Mouse (Mus musculus): ENCODE measurements around the gene Gm28168. TPM values are rescaled to one million over a fixed set of nuclear protein-coding genes. Genes with fewer than 3 reads are reported as not detected.
"Not testable (repeated sequence)": the region's sequence is repeated elsewhere in the genome, so short reads cannot be mapped to it uniquely, and the experiment has no call there.

Gene Gm28168
- polyA plus RNA-seq (2015; fragmentation: Nextera tagmentation; extraction: Ambion mirVana) = not detected in 2 replicates

- H3K27ac ChIP-seq (ENCODE audit: low read depth, low read length); H3K27me3 ChIP-seq (replicated peaks; ENCODE audit: control insufficient read depth, insufficient read depth, low read length); H3K4me2 ChIP-seq (replicated peaks; ENCODE audit: low read depth); H3K9me3 ChIP-seq (ENCODE audit: control insufficient read depth); H3K9ac ChIP-seq (ENCODE audit: low read depth, low read length); H3K36me3 ChIP-seq (ENCODE audit: control insufficient read depth, insufficient read depth); H3K4me3 ChIP-seq (ENCODE audit: low read depth, low read length); H3K4me1 ChIP-seq (replicated peaks; ENCODE audit: control insufficient read depth, insufficient read depth, low read length); ATAC-seq: not testable (repeated sequence)
- WGBS = 50% methylated on average over 1 of the region's 1 CpGs
Observed at GRCm38 (mm10) chr1:117927715-117928114, at the start of gene Gm28168. Gm28168 (plus strand) TSS chr1:117928015.

GRCm38 (mm10) chr1:117965639-117966038 lies 37.8 kb downstream of the Gm28168 start, which contains the start of gene Gm7145:
Gm7145 (plus strand) TSS chr1:117965939.
- no peaks in the 10 kb centered on the region for H3K27me3 ChIP-seq (replicated peaks; ENCODE audit: control insufficient read depth, insufficient read depth, low read length)
- H3K36me3 ChIP-seq (ENCODE audit: control insufficient read depth, insufficient read depth) = no peaks in the 10 kb centered on the region
- no peak within 1 kb of the TSS for H3K9ac ChIP-seq (ENCODE audit: low read depth, low read length)
- no peak within 1 kb of the TSS for H3K4me2 ChIP-seq (replicated peaks; ENCODE audit: low read depth)
- no peak for ATAC-seq
- WGBS = 70% methylated on average over 4 of the region's 4 CpGs
- no peak within 1 kb of the TSS for H3K4me3 ChIP-seq (ENCODE audit: low read depth, low read length)
- H3K9me3 ChIP-seq (ENCODE audit: control insufficient read depth) = no peaks in the 10 kb centered on the region
- H3K27ac ChIP-seq (ENCODE audit: low read depth, low read length) = no peak within 1 kb of the TSS
- H3K4me1 ChIP-seq (replicated peaks; ENCODE audit: control insufficient read depth, insufficient read depth, low read length) = no peaks in the 10 kb centered on the region
- TF ChIP-seq CTCF (IDR thresholded peaks at IDR 0.05; ENCODE audit: low read depth) = no peak

Other genes with a start within 250 kb of the Gm28168 start
- gene Gm28363, start 230.9 kb upstream of the Gm28168 start, polyA plus RNA-seq (2015; fragmentation: Nextera tagmentation; extraction: Ambion mirVana) = not detected in 2 replicates
- gene B020011L13Rik, start 146.9 kb upstream of the Gm28168 start, polyA plus RNA-seq (2015; fragmentation: Nextera tagmentation; extraction: Ambion mirVana) = not detected in 2 replicates
- gene Gm28360, start 97.9 kb upstream of the Gm28168 start, polyA plus RNA-seq (2015; fragmentation: Nextera tagmentation; extraction: Ambion mirVana) = not detected in 2 replicates
- gene Gm7145, start 37.9 kb downstream of the Gm28168 start, polyA plus RNA-seq (2015; fragmentation: Nextera tagmentation; extraction: Ambion mirVana) = not detected in 2 replicates
- gene Gm29106, start 248.5 kb downstream of the Gm28168 start, polyA plus RNA-seq (2015; fragmentation: Nextera tagmentation; extraction: Ambion mirVana) = 0.03 and 0.05 TPM in 2 replicates

Measured in intestine, postnatal 0 days (tissue).